Mouse (Mus musculus) lung, postnatal 0 days (tissue): ENCODE data around the gene Tctex1d2.

Source experiments
- CTCF ChIP-seq: IDR thresholded peaks from 2 replicates; pipeline ENCODE4 v1.5.1; 2016; ENCODE audit warnings: antibody characterized with exemption, mild to moderate bottlenecking
- EP300 ChIP-seq: IDR thresholded peaks from 2 replicates; pipeline ENCODE4 v1.6.1; 2016; ENCODE audit warnings: antibody characterized with exemption, mild to moderate bottlenecking, control low read depth

DNA sequence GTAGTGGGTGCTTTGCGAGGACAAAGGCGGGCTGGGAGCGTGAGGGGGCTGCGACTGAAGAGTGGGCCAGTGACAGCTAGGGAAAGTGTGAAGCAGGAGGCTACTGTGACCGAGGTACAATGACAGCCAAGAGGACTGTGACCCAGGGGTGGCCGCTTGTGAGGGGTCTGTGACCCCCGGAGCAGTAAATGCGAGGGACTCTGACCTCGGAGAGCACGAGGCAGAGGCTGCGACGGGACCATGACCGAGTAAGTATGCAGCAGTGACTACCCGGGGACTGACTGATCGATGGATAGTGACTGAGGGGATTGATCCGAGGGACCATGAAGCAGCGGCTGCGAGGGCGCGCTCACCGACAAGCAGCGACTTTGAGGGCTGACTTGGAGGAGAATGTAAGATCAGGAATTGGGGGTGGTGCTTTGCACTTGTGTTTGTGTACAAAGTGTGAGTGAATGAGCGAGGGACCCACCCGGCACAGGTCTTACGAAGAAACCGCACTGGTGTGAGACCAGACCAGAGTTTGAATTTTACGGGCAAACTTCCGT is 11.6 kb downstream of the Tctex1d2 start:
- TF ChIP-seq CTCF (no peak), EP300 (no peak)
